Mouse (Mus musculus): Measurements from ENCODE around the gene Gna15.

GRCm38 (mm10) chr10:81481605-81482532 is 42.2 kb downstream of the Gna15 start:
- TF ChIP-seq CTCF (IDR thresholded peaks at IDR 0.05 in 2 of 3, conservative IDR thresholded peaks at IDR 0.05 in 1 of 3; ENCODE audit: control insufficient read depth in 1 of 3, insufficient read depth in 1 of 3, low read depth in 2 of 3, low read length in 3 of 3, poor library complexity in 1 of 3, severe bottlenecking in 1 of 3): no peak
- no peak for TF ChIP-seq E2F4 (IDR thresholded peaks at IDR 0.05; ENCODE audit: borderline replicate concordance, low read depth, low read length)
- no peak for TF ChIP-seq USF1 (IDR thresholded peaks at IDR 0.05; ENCODE audit: low read depth, low read length)
- no peak for TF ChIP-seq HCFC1 (IDR thresholded peaks at IDR 0.05; ENCODE audit: low read depth, low read length)
- no peak for TF ChIP-seq POLR2AphosphoS2 (IDR thresholded peaks at IDR 0.05; ENCODE audit: low read length)
- no peak for TF ChIP-seq MAX (IDR thresholded peaks at IDR 0.05; ENCODE audit: low read length)
- no peak for TF ChIP-seq ELF1 (IDR thresholded peaks at IDR 0.05; ENCODE audit: low read depth, low read length)
- TF ChIP-seq EP300 (IDR thresholded peaks at IDR 0.05; ENCODE audit: low read depth in 1 of 2, low read length in 2 of 2): no peak
- TF ChIP-seq MAZ (IDR thresholded peaks at IDR 0.05; ENCODE audit: low read depth, low read length): no peak
- TF ChIP-seq POLR2A (IDR thresholded peaks at IDR 0.05; ENCODE audit: control insufficient read depth in 1 of 2, insufficient read depth in 1 of 2, low read depth in 1 of 2, low read length in 2 of 2, poor library complexity in 1 of 2): no peak
- TF ChIP-seq BHLHE40 (IDR thresholded peaks at IDR 0.05; ENCODE audit: borderline replicate concordance, low read depth, low read length): no peak
- TF ChIP-seq USF2 (IDR thresholded peaks at IDR 0.05; ENCODE audit: borderline replicate concordance in 1 of 2, insufficient read depth in 1 of 2, low read depth in 1 of 2, low read length in 2 of 2): no peak
- TF ChIP-seq MAFK (IDR thresholded peaks at IDR 0.05; ENCODE audit: borderline replicate concordance, low read depth, low read length): no peak
- no peak for TF ChIP-seq TCF12 (IDR thresholded peaks at IDR 0.05; ENCODE audit: low read depth, low read length)

All from MEL (cell line).